Mouse (Mus musculus): ENCODE data around the gene Slc29a1. TPM values are rescaled to one million over a fixed set of nuclear protein-coding genes. Genes with fewer than 3 reads are reported as not detected.
A peak's percentile ranks its signal among the peaks of the same experiment; 100 is the strongest.

Gene Slc29a1
- polyA plus RNA-seq, 1 experiment from 2014 or later, result 90.0 TPM

DNA sequence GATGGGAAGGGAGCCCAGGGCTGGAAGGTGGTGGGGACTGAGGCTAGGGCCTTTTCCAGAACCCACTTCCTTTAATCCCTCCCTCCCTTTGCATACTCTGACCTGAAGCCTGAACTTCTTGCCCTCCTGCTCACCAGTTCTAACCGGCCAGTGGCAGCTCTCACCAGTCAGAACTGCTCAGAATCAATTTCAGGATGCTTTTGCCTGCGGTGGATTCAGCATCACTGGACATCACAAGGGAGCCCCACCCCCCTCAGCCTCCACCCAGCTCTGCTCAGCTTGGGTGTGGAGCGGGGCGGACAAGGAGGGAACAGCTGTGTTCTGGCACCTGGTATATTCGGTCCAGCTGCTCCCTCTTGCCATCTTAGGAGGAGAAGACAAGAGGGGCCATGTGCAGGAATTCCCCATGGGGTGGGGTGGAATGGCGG, 2.5 kb upstream of the Slc29a1 start, which contains the start of gene Mymx:
Gene Mymx, minus strand, starts transcription at position 226 of the 428 bp plus-strand sequence.
- H3K9ac ChIP-seq (ENCODE audit: low read length), result peak within 1 kb of the TSS; percentile 2; the same call in 1 of the 2 replicates
- H3K4me2 ChIP-seq (ENCODE audit: low read depth, low read length), result no peak within 1 kb of the TSS
- no peak for ATAC-seq (ENCODE audit: insufficient read depth, low FRiP score)
- H3K4me3 ChIP-seq (replicated peaks; ENCODE audit: low read length), result no peak within 1 kb of the TSS
- no peak within 1 kb of the TSS for H3K27ac ChIP-seq (ENCODE audit: low read length)
- H3K4me1 ChIP-seq (ENCODE audit: control insufficient read depth, insufficient read depth, low read length), result peaks cover 32% of the 10 kb centered on the region
- H3K27me3 ChIP-seq (ENCODE audit: control insufficient read depth, insufficient read depth, low read length), result 0 out of 2 replicates have a peak, but pooled peaks cover 3% of the 10 kb centered on the region
- 39% methylated on average over 6 of the region's 6 CpGs for WGBS
- H3K9me3 ChIP-seq (replicated peaks; ENCODE audit: control insufficient read depth, low read length), result no peaks in the 10 kb centered on the region
- H3K36me3 ChIP-seq (ENCODE audit: control insufficient read depth, insufficient read depth, low read length), result no peaks in the 10 kb centered on the region

GRCm38 (mm10) chr17:45601325-45601724, 1.9 kb upstream of the Slc29a1 start:
- Histone ChIP-seq H3K27me3 (ENCODE audit: control insufficient read depth, insufficient read depth, low read length) (0 out of 2 replicates have a peak, but pooled peaks cover 3% of the 10 kb centered on the region), H3K4me2 (ENCODE audit: low read depth, low read length) (no peak overlapping the region), H3K36me3 (ENCODE audit: control insufficient read depth, insufficient read depth, low read length) (no peaks in the 10 kb centered on the region), H3K4me3 (replicated peaks; ENCODE audit: low read length) (no peak overlapping the region), H3K9ac (ENCODE audit: low read length) (0 out of 2 replicates have a peak overlapping the region, but pooled peaks have one; percentile 2), H3K4me1 (ENCODE audit: control insufficient read depth, insufficient read depth, low read length) (peaks cover 37% of the 10 kb centered on the region), H3K27ac (ENCODE audit: low read length) (no peak overlapping the region), H3K9me3 (replicated peaks; ENCODE audit: control insufficient read depth, low read length) (no peaks in the 10 kb centered on the region)
- whole genome bisulfite sequencing, result 26% methylated on average over 22 of the region's 22 CpGs
- ATAC-seq (ENCODE audit: insufficient read depth, low FRiP score), result no peak

DNA sequence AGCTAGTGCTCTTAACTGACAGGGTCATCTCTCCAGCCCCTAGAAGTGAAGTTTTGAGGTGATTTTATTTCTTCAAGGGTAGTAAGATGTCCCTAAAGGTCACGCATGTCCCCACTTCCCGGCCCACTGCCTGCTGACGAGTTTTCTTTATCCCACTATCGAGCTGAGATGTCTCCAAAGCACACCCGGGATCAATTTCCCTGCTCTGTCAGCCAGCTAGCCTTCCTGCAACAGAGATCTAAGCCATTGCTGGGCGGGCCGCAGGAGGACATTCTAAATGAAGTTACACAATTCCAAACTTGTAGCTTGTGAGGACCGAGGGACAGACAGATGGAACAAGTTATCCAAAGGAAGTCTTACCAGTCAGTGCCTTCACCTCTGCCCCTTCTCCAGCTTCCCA, 861 bp upstream of the Slc29a1 start:
- H3K9ac ChIP-seq (ENCODE audit: low read length), result no peak overlapping the region
- no peak for ATAC-seq (ENCODE audit: insufficient read depth, low FRiP score)
- 0 out of 2 replicates have a peak, but pooled peaks cover 3% of the 10 kb centered on the region for H3K27me3 ChIP-seq (ENCODE audit: control insufficient read depth, insufficient read depth, low read length)
- H3K36me3 ChIP-seq (ENCODE audit: control insufficient read depth, insufficient read depth, low read length), result no peaks in the 10 kb centered on the region
- H3K4me3 ChIP-seq (replicated peaks; ENCODE audit: low read length), result no peak overlapping the region
- H3K9me3 ChIP-seq (replicated peaks; ENCODE audit: control insufficient read depth, low read length), result no peaks in the 10 kb centered on the region
- WGBS, result 70% methylated on average over 8 of the region's 8 CpGs
- H3K27ac ChIP-seq (ENCODE audit: low read length), result no peak overlapping the region
- peaks cover 42% of the 10 kb centered on the region for H3K4me1 ChIP-seq (ENCODE audit: control insufficient read depth, insufficient read depth, low read length)
- no peak overlapping the region for H3K4me2 ChIP-seq (ENCODE audit: low read depth, low read length)

DNA sequence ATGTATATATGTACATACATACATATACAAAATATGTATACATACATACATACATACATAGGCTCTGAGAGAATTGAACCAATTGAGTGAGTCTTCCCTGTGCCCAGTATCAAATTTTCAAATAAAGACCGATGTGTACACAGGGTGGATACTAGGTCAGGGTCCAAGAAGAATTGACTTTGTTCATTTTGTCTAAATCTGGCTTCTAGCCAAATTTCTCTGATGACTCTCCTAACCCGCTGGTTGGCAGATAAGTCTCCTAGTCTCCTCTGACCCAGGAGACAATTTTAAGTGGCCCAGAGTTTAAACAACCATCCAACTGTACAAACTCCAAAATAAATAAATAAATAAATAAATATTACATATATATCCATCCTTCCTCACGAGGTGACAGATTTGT, 515 bp downstream of the Slc29a1 start:
- WGBS, result 35% methylated on average over 3 of the region's 3 CpGs
- H3K27ac ChIP-seq (ENCODE audit: low read length), result peak overlapping the region; percentile 69; the same call in 1 of the 2 replicates
- H3K4me2 ChIP-seq (ENCODE audit: low read depth, low read length), result peak overlapping the region; percentile 73
- 0 out of 2 replicates have a peak, but pooled peaks cover 3% of the 10 kb centered on the region for H3K27me3 ChIP-seq (ENCODE audit: control insufficient read depth, insufficient read depth, low read length)
- H3K9me3 ChIP-seq (replicated peaks; ENCODE audit: control insufficient read depth, low read length), result no peaks in the 10 kb centered on the region
- no peaks in the 10 kb centered on the region for H3K36me3 ChIP-seq (ENCODE audit: control insufficient read depth, insufficient read depth, low read length)
- H3K9ac ChIP-seq (ENCODE audit: low read length), result peak overlapping the region; percentile 62; the same call in 1 of the 2 replicates
- peak overlapping the region; percentile 42 for H3K4me3 ChIP-seq (replicated peaks; ENCODE audit: low read length)
- no peak for ATAC-seq (ENCODE audit: insufficient read depth, low FRiP score)
- peaks cover 52% of the 10 kb centered on the region for H3K4me1 ChIP-seq (ENCODE audit: control insufficient read depth, insufficient read depth, low read length)

DNA sequence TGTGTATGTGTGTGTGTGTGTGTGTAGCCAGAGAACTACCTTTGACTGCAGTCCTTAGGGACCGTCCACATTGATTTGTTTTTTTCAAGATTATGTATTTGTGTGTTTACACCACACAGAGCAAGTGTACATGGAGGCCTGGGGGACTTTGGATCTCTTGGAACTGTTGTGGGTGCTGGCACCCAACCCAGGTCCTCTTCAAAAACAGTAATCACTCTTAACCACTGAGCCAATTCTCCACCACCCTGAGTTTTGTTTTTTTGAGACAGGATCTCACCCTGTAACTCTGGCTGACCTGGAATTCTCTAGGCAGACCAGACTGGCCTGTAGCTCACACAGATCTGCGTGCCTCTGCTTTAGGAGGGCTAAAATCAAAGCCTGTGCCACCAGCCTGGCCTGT, 1.0 kb downstream of the Slc29a1 start:
- H3K9me3 ChIP-seq (replicated peaks; ENCODE audit: control insufficient read depth, low read length), result no peaks in the 10 kb centered on the region
- peaks cover 56% of the 10 kb centered on the region for H3K4me1 ChIP-seq (ENCODE audit: control insufficient read depth, insufficient read depth, low read length)
- H3K4me2 ChIP-seq (ENCODE audit: low read depth, low read length), result no peak overlapping the region
- 0 out of 2 replicates have a peak, but pooled peaks cover 3% of the 10 kb centered on the region for H3K27me3 ChIP-seq (ENCODE audit: control insufficient read depth, insufficient read depth, low read length)
- ATAC-seq (ENCODE audit: insufficient read depth, low FRiP score), result no peak
- H3K4me3 ChIP-seq (replicated peaks; ENCODE audit: low read length), result no peak overlapping the region
- H3K27ac ChIP-seq (ENCODE audit: low read length), result peak overlapping the region; percentile 50; the same call in 1 of the 2 replicates
- no peak overlapping the region for H3K9ac ChIP-seq (ENCODE audit: low read length)
- no peaks in the 10 kb centered on the region for H3K36me3 ChIP-seq (ENCODE audit: control insufficient read depth, insufficient read depth, low read length)
- WGBS, result 79% methylated on average over 2 of the region's 2 CpGs

GRCm38 (mm10) chr17:45597787-45598186, 1.6 kb downstream of the Slc29a1 start:
- Histone ChIP-seq H3K9me3 (replicated peaks; ENCODE audit: control insufficient read depth, low read length) (no peaks in the 10 kb centered on the region), H3K4me2 (ENCODE audit: low read depth, low read length) (no peak overlapping the region), H3K27me3 (ENCODE audit: control insufficient read depth, insufficient read depth, low read length) (0 out of 2 replicates have a peak, but pooled peaks cover 3% of the 10 kb centered on the region), H3K27ac (ENCODE audit: low read length) (0 out of 2 replicates have a peak overlapping the region, but pooled peaks have one; percentile 19), H3K4me3 (replicated peaks; ENCODE audit: low read length) (no peak overlapping the region), H3K9ac (ENCODE audit: low read length) (no peak overlapping the region), H3K36me3 (ENCODE audit: control insufficient read depth, insufficient read depth, low read length) (no peaks in the 10 kb centered on the region), H3K4me1 (ENCODE audit: control insufficient read depth, insufficient read depth, low read length) (peaks cover 62% of the 10 kb centered on the region)
- no peak for ATAC-seq (ENCODE audit: insufficient read depth, low FRiP score)
- WGBS, result 29% methylated on average over 3 of the region's 3 CpGs

DNA sequence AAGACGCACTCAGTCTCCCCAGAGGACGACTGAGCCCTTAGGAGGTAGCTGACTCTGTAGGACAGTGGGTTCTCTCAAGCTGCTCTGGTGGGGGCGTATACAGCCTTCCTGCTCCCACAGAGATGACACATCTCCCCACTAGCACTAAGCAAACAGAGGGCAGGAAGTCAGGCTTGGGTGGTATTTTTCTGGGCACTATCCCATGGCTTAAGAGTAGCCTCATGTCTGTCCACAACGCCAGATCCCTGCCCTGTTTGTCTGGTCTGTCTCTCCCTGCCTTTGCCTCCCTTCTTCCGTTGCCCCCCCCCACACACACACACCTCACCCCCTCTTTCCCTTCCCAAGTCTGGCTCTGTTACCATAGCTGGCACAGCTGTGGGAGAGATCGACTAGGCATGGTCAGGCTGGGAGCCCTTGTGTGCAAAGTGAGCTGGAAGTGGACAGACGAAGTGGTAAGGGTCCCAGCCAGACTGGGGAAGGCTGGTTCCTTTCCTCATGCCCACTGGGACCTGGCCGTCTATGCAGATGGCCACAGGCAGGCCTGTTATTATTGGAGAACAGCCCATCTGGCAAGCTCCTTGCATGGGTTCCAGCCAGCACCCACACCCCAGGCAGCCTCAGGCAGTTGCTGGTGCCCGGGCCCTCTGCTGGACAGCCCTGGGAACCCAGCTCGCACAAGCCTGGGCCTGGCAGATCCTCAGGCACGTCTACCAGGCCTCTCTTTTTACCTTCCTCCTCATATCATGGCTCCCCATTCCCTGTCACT, 2.6 kb downstream of the Slc29a1 start:
- peak; percentile 19; the same call in 1 of the 2 replicates for ATAC-seq (ENCODE audit: insufficient read depth, low FRiP score)
- Histone ChIP-seq H3K9ac (ENCODE audit: low read length) (no peak overlapping the region; the same call in 1 of the 2 replicates), H3K4me3 (replicated peaks; ENCODE audit: low read length) (no peak overlapping the region), H3K4me1 (ENCODE audit: control insufficient read depth, insufficient read depth, low read length) (peaks cover 67% of the 10 kb centered on the region), H3K9me3 (replicated peaks; ENCODE audit: control insufficient read depth, low read length) (no peaks in the 10 kb centered on the region), H3K4me2 (ENCODE audit: low read depth, low read length) (no peak overlapping the region; the same call in 1 of the 2 replicates), H3K36me3 (ENCODE audit: control insufficient read depth, insufficient read depth, low read length) (no peaks in the 10 kb centered on the region), H3K27ac (ENCODE audit: low read length) (peak overlapping the region; percentile 24), H3K27me3 (ENCODE audit: control insufficient read depth, insufficient read depth, low read length) (0 out of 2 replicates have a peak, but pooled peaks cover 3% of the 10 kb centered on the region)
- WGBS, result 41% methylated on average over 11 of the region's 11 CpGs

GRCm38 (mm10) chr17:45595736-45596390, 3.5 kb downstream of the Slc29a1 start:
- 0 out of 2 replicates have a peak, but pooled peaks cover 3% of the 10 kb centered on the region for H3K27me3 ChIP-seq (ENCODE audit: control insufficient read depth, insufficient read depth, low read length)
- peaks cover 68% of the 10 kb centered on the region for H3K4me1 ChIP-seq (ENCODE audit: control insufficient read depth, insufficient read depth, low read length)
- 10% methylated on average over 23 of the region's 23 CpGs for WGBS
- peak overlapping the region; percentile 85 for H3K4me2 ChIP-seq (ENCODE audit: low read depth, low read length)
- H3K9ac ChIP-seq (ENCODE audit: low read length), result peak overlapping the region; percentile 71
- ATAC-seq (ENCODE audit: insufficient read depth, low FRiP score), result no peak
- H3K27ac ChIP-seq (ENCODE audit: low read length), result peak overlapping the region; percentile 1; the same call in 1 of the 2 replicates
- peak overlapping the region; percentile 54 for H3K4me3 ChIP-seq (replicated peaks; ENCODE audit: low read length)
- no peaks in the 10 kb centered on the region for H3K36me3 ChIP-seq (ENCODE audit: control insufficient read depth, insufficient read depth, low read length)
- no peaks in the 10 kb centered on the region for H3K9me3 ChIP-seq (replicated peaks; ENCODE audit: control insufficient read depth, low read length)

Data from stomach, embryonic 16.5 days (tissue).